8 mouse cellular contexts compared by ENCODE assay signal in the genomic region with DNA sequence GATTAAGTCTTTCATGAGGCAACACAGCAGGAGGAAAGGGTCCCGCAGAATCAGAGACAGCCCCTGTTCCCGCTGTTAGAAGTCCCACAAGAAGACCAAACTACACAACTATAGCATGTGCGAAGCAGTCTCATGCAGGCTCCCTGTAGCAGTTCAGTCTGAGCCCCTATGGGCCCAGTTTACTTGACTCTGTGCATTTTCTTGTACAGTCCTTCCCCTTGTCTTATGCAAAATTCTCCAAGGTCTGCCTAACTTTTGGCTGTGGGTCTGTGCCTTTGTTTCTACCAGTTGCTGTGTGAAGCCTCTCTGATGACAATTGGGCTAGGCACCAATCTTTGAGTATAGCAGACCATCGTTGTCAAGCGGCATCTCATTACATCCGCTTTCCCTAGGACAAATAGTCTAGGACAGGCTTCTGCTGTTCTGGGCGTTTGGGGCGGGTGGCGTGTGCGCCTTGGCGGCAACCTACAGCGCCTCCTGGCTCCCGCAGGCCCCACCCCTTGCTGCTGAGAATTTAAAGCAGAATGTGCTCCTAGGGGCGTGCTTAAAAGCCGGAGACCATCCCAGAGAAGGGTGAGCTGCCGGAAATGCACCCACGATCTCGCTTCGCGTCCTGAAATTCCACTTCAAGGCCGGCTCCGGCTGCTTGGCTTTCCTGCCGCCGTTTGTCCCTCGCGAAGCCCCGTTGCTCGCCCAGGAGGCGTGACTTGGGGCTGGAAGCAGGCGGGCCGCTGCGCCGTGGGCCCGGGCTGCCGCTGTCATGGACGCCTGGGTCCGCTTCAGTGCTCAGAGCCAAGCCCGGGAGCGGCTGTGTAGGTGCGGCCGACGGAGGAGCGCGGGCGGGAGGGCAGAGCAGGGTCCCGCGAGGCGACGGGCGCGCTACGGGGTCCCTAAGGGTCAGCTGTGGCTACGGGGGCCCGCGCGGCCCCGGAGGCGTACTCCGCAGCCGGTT. TPM values are rescaled to one million over a fixed set of nuclear protein-coding genes. Genes with fewer than 3 reads are reported as not detected.
A peak's percentile ranks its signal among the peaks of the same experiment; 100 is the strongest.
DNase-seq lines count a peak whose midpoint lies in the region; ATAC-seq and TF ChIP-seq lines count a peak whose summit lies in the region.

TSS of gene Pex11b (plus strand) at position 449 of the 952 bp plus-strand sequence.
TSS of gene Gm42957 (plus strand) at position 547 of the 952 bp plus-strand sequence.

- 0 out of 2 replicates have a peak, but pooled peaks have one; percentile 14 for TF ChIP-seq CTCF in kidney, adult 2 months (conservative IDR thresholded peaks at IDR 0.05; ENCODE audit: insufficient read depth, insufficient read length, low read depth, low read length)
- TF ChIP-seq CTCF in spleen, adult 2 months (IDR thresholded peaks at IDR 0.05; ENCODE audit: extremely low read depth, insufficient read depth, insufficient read length, insufficient replicate concordance): no peak

- H3K4me1 ChIP-seq in embryonic facial prominence, embryonic 13.5 days: peaks cover 29% of the 10 kb centered on the region
- H3K4me1 ChIP-seq in kidney, adult 2 months (ENCODE audit: control insufficient read depth, insufficient read depth, low read length): peaks cover 13% of the 10 kb centered on the region
- H3K4me1 ChIP-seq in limb, embryonic 12.5 days (replicated peaks): peaks cover 29% of the 10 kb centered on the region
- peaks cover 33% of the 10 kb centered on the region for H3K4me1 ChIP-seq in midbrain, embryonic 15.5 days
- H3K4me1 ChIP-seq in spleen, adult 2 months (ENCODE audit: control insufficient read depth, insufficient read depth, insufficient read length): peaks cover 2% of the 10 kb centered on the region; the same call in 1 of the 2 replicates

- no peaks in the 10 kb centered on the region for H3K9me3 ChIP-seq in embryonic facial prominence, embryonic 13.5 days
- H3K9me3 ChIP-seq in limb, embryonic 12.5 days: no peaks in the 10 kb centered on the region
- H3K9me3 ChIP-seq in midbrain, embryonic 15.5 days: no peaks in the 10 kb centered on the region

- H3K4me2 ChIP-seq in embryonic facial prominence, embryonic 13.5 days: peak within 1 kb of the TSS; percentile 80
- peak within 1 kb of the TSS; percentile 73 for H3K4me2 ChIP-seq in limb, embryonic 12.5 days
- H3K4me2 ChIP-seq in midbrain, embryonic 15.5 days: peak within 1 kb of the TSS; percentile 91

- peak; percentile 88 for ATAC-seq in embryonic facial prominence, embryonic 13.5 days (ENCODE audit: insufficient number of reproducible peaks, insufficient read depth, low FRiP score, low TSS enrichment, low read depth)
- peak; percentile 92 for ATAC-seq in limb, embryonic 12.5 days (ENCODE audit: insufficient number of reproducible peaks, insufficient read depth, low FRiP score, low TSS enrichment, low read depth)
- ATAC-seq in midbrain, embryonic 15.5 days (replicated peaks): peak; percentile 88

- no peaks in the 10 kb centered on the region for H3K27me3 ChIP-seq in embryonic facial prominence, embryonic 13.5 days
- no peaks in the 10 kb centered on the region; the same call in 1 of the 2 replicates for H3K27me3 ChIP-seq in kidney, adult 2 months (replicated peaks; ENCODE audit: control insufficient read depth, insufficient read depth, low read length)
- H3K27me3 ChIP-seq in limb, embryonic 12.5 days: no peaks in the 10 kb centered on the region
- no peaks in the 10 kb centered on the region for H3K27me3 ChIP-seq in midbrain, embryonic 15.5 days (replicated peaks)
- H3K27me3 ChIP-seq in spleen, adult 2 months (ENCODE audit: control insufficient read depth, insufficient read depth, low read length): no peaks in the 10 kb centered on the region

- 1% methylated on average over 60 of the region's 60 CpGs for WGBS in embryonic facial prominence, embryonic 13.5 days
- 2% methylated on average over 60 of the region's 60 CpGs for WGBS in kidney, adult 2 months
- WGBS in limb, embryonic 12.5 days: 2% methylated on average over 59 of the region's 60 CpGs
- WGBS in midbrain, embryonic 15.5 days: 1% methylated on average over 60 of the region's 60 CpGs
- 4% methylated on average over 60 of the region's 60 CpGs for WGBS in spleen, adult 2 months

- peak; percentile 93 for DNase-seq in 3134 (ENCODE audit: extremely low read depth, insufficient read length, low spot score)
- peak; percentile 95 for DNase-seq in adrenal gland, postnatal 36 days
- DNase-seq in heart, adult 18-20 months: peak; percentile 94 to 95
- DNase-seq in kidney, adult 2 months: peak; percentile 95
- peak; percentile 41 to 77 for DNase-seq in spleen, adult 2 months (ENCODE audit: low read depth in 1 of 2, low spot score in 2 of 2)

- H3K36me3 ChIP-seq in embryonic facial prominence, embryonic 13.5 days: peaks cover 61% of the 10 kb centered on the region
- no peaks in the 10 kb centered on the region for H3K36me3 ChIP-seq in kidney, adult 2 months (ENCODE audit: control insufficient read depth, insufficient read depth, low read length)
- peaks cover 65% of the 10 kb centered on the region for H3K36me3 ChIP-seq in limb, embryonic 12.5 days
- H3K36me3 ChIP-seq in midbrain, embryonic 15.5 days (replicated peaks): peaks cover 22% of the 10 kb centered on the region
- H3K36me3 ChIP-seq in spleen, adult 2 months (ENCODE audit: control insufficient read depth, insufficient read depth, low read length): peaks cover 3% of the 10 kb centered on the region; the same call in 1 of the 2 replicates

- no peak for TF ChIP-seq POLR2A in kidney, adult 2 months (IDR thresholded peaks at IDR 0.05; ENCODE audit: low read depth, low read length)
- peak; percentile 14; the same call in 1 of the 2 replicates for TF ChIP-seq POLR2A in spleen, adult 2 months (IDR thresholded peaks at IDR 0.05; ENCODE audit: low read depth, low read length)

- H3K4me3 ChIP-seq in embryonic facial prominence, embryonic 13.5 days: peak within 1 kb of the TSS; percentile 93
- H3K4me3 ChIP-seq in kidney, adult 2 months (ENCODE audit: insufficient read depth, low read depth, low read length): peak within 1 kb of the TSS; percentile 75
- peak within 1 kb of the TSS; percentile 95 for H3K4me3 ChIP-seq in limb, embryonic 12.5 days (replicated peaks)
- H3K4me3 ChIP-seq in midbrain, embryonic 15.5 days: peak within 1 kb of the TSS; percentile 91
- peak within 1 kb of the TSS; percentile 69 for H3K4me3 ChIP-seq in spleen, adult 2 months (ENCODE audit: extremely low read depth, insufficient read depth, insufficient read length)

- H3K27ac ChIP-seq in embryonic facial prominence, embryonic 13.5 days: peak within 1 kb of the TSS; percentile 90
- peak within 1 kb of the TSS; percentile 48 for H3K27ac ChIP-seq in kidney, adult 2 months (ENCODE audit: insufficient read depth, low read depth, low read length)
- H3K27ac ChIP-seq in limb, embryonic 12.5 days: peak within 1 kb of the TSS; percentile 92
- H3K27ac ChIP-seq in midbrain, embryonic 15.5 days: peak within 1 kb of the TSS; percentile 85
- peak within 1 kb of the TSS; percentile 65 for H3K27ac ChIP-seq in spleen, adult 2 months (ENCODE audit: insufficient read depth, low read length)

- peak within 1 kb of the TSS; percentile 96 for H3K9ac ChIP-seq in embryonic facial prominence, embryonic 13.5 days
- H3K9ac ChIP-seq in limb, embryonic 12.5 days (replicated peaks): peak within 1 kb of the TSS; percentile 95
- H3K9ac ChIP-seq in midbrain, embryonic 15.5 days: peak within 1 kb of the TSS; percentile 91

RNA-seq across cellular contexts. Expression of gene Pex11b, which starts in this region (rescaled TPM):
- 10 to 100 TPM; 40.4 to 58.4 TPM for total RNA-seq in adrenal gland, postnatal 36 days (2021)
- polyA plus RNA-seq in embryonic facial prominence, embryonic 13.5 days (2015; fragmentation: Nextera tagmentation; extraction: Ambion mirVana): 63.5 and 66.8 TPM in 2 replicates
- total RNA-seq in heart, adult 18-20 months (2021): 10 to 100 TPM; 32.7 to 36.3 TPM
- polyA plus RNA-seq in kidney, adult 2 months (2012; rRNA removed): 57.6 and 57.7 TPM in 2 replicates
- 53.9 and 55.3 TPM in 2 replicates for polyA plus RNA-seq in limb, embryonic 12.5 days (2016; fragmentation: Nextera tagmentation; extraction: Ambion mirVana)
- polyA plus RNA-seq in midbrain, embryonic 15.5 days (2015; fragmentation: Nextera tagmentation; extraction: Ambion mirVana): 58.7 and 58.8 TPM in 2 replicates
- polyA plus RNA-seq in spleen, adult 2 months (2012; rRNA removed): 17.5 and 21.0 TPM in 2 replicates

RNA-seq across cellular contexts. Expression of gene Gm42957, which starts in this region (rescaled TPM):
- under 1 TPM; 0.33 to 0.46 TPM for total RNA-seq in adrenal gland, postnatal 36 days (2021)
- polyA plus RNA-seq in embryonic facial prominence, embryonic 13.5 days (2015; fragmentation: Nextera tagmentation; extraction: Ambion mirVana): 0.22 and 0.58 TPM in 2 replicates
- total RNA-seq in heart, adult 18-20 months (2021): under 1 TPM in 1 of 2 experiments, not detected in 1; 0.18 TPM
- 0.07 TPM in 1 of 2 replicates, not detected in the other for polyA plus RNA-seq in kidney, adult 2 months (2012; rRNA removed)
- 0.06 and 0.17 TPM in 2 replicates for polyA plus RNA-seq in limb, embryonic 12.5 days (2016; fragmentation: Nextera tagmentation; extraction: Ambion mirVana)
- polyA plus RNA-seq in midbrain, embryonic 15.5 days (2015; fragmentation: Nextera tagmentation; extraction: Ambion mirVana): 0.11 and 0.34 TPM in 2 replicates
- 0.06 and 0.25 TPM in 2 replicates for polyA plus RNA-seq in spleen, adult 2 months (2012; rRNA removed)

Comparison
In these comparisons a context has a peak if more than half of its experiments do, and no peak if none do; other contexts are left out.
1. Peak in every context shown above with its lines: DNase-seq, ATAC-seq, H3K4me3 ChIP-seq and H3K27ac ChIP-seq.